Mouse (Mus musculus) heart, adult 8-10 months (tissue): ENCODE measurements at regions not wholly inside any gene's neighbourhood (a gene's known extent, or its start where the extent isn't known, plus 50 kb on each side); places are given as distances from the start of the nearest gene placed in this dataset.
"Not testable (repeated sequence)": the region's sequence is repeated elsewhere in the genome, so short reads cannot be mapped to it uniquely, and the experiment has no call there.

ENCODE experiments used
- DNase-seq: peaks from one replicate; pipeline ENCODE4 v3.0.0; 2022; ENCODE audit warnings: low spot score

- DNase-seq = not testable (repeated sequence)
Measured at GRCm38 (mm10) chr7:29639591-29639990, 87.2 kb downstream of the Catsperg2 start.

DNA sequence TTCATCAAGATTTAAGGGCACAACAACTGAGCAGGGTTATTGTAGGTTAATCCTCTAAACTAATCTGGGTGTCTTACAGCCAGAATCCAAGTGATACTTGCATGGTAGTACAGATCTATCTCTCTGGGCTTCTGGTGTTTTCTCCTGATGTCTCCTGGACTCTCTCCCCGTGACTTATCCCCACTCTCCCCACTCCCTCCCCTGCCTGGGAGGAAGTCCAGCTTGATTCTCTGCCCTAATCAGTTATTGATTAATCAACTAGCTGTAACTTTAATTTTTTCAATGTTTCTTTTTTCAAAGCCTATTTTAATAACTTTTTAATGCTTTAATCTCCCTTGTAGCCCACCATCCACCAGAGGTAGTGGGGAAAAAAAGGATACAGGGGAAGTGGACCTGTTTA is 83.9 kb upstream of the Sipa1l3 start:
- DNase-seq = no peak

GRCm38 (mm10) chr7:29601337-29601736 is 82.9 kb upstream of the Sipa1l3 start:
- no peak for DNase-seq

GRCm38 (mm10) chr7:29597291-29597690 is 78.8 kb upstream of the Sipa1l3 start:
- peak; percentile 21 for DNase-seq

DNA sequence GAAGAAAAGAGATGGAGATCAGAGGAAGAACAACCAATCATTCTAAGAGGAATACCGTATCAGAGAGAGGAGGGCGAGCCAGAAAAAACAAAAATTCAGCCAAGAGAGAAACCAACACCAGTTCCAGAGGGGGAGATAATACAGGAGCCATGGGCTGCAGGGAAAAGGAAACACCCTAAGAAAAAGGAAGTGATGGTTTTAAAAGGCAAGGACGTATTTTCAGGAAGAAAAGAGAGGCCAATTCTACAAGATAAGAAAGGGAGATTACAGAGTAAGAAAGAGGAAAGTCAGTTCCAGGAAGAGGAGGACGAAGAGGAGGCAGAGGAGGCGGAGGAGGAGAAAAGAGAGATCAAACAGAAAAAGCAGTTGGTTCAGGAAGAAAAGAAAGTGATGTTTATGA is 59.7 kb upstream of the Sipa1l3 start:
- DNase-seq = no peak

GRCm38 (mm10) chr7:29575606-29576005 is 57.2 kb upstream of the Sipa1l3 start:
- DNase-seq = no peak
